11 mouse cellular contexts compared by ENCODE assay signal in genomic region chr17:43569287-43569686, GRCm38 (mm10). TPM values are rescaled to one million over a fixed set of nuclear protein-coding genes. Genes with fewer than 3 reads are reported as not detected.
A peak's percentile ranks its signal among the peaks of the same experiment; 100 is the strongest.
DNase-seq lines count a peak whose midpoint lies in the region; ATAC-seq and TF ChIP-seq lines count a peak whose summit lies in the region.
"Had no signal": no experiment of that assay in that cellular context is flagged by ENCODE, and none has a peak within 500 bp of the region (broad histone marks: within the 10 kb centered on the region; RNA-seq: fewer than 3 reads in every experiment).

No protein-coding gene starts in this region.

- peak overlapping the region; percentile 85 for H3K4me2 ChIP-seq in kidney, embryonic 16.5 days (replicated peaks; ENCODE audit: low read depth, low read length)

- H3K9me3 ChIP-seq in kidney, embryonic 16.5 days (ENCODE audit: low read length): no peaks in the 10 kb centered on the region
- H3K9me3 ChIP-seq: limb, embryonic 12.5 days had no signal

- H3K9ac ChIP-seq in kidney, embryonic 16.5 days (replicated peaks; ENCODE audit: low read length): no peak overlapping the region

- TF ChIP-seq POLR2A in cerebellum, adult 2 months (IDR thresholded peaks at IDR 0.05; ENCODE audit: borderline replicate concordance, insufficient read depth, low read length): no peak
- no peak for TF ChIP-seq POLR2A in testis, adult 2 months (IDR thresholded peaks at IDR 0.05; ENCODE audit: control insufficient read depth, low read depth, low read length)
- no peak for TF ChIP-seq POLR2A in small intestine, adult 2 months (IDR thresholded peaks at IDR 0.05; ENCODE audit: low read depth, low read length)

- H3K36me3 ChIP-seq in kidney, embryonic 16.5 days (ENCODE audit: insufficient read depth, low read length): no peaks in the 10 kb centered on the region
- H3K36me3 ChIP-seq in testis, adult 2 months (ENCODE audit: control insufficient read depth, insufficient read depth, low read length): no peaks in the 10 kb centered on the region
- no peaks in the 10 kb centered on the region for H3K36me3 ChIP-seq in small intestine, adult 2 months (ENCODE audit: control insufficient read depth, insufficient read depth, low read length)
- H3K36me3 ChIP-seq: limb, embryonic 12.5 days had no signal

- H3K27ac ChIP-seq in cerebellum, adult 2 months (ENCODE audit: insufficient read depth, low read length): no peak overlapping the region
- H3K27ac ChIP-seq in kidney, embryonic 16.5 days (ENCODE audit: low read length): no peak overlapping the region
- H3K27ac ChIP-seq in testis, adult 2 months (ENCODE audit: control insufficient read depth, insufficient read depth, low read depth, low read length): no peak overlapping the region
- peak overlapping the region; percentile 35; the same call in 1 of the 2 replicates for H3K27ac ChIP-seq in small intestine, adult 2 months (ENCODE audit: insufficient read depth, low read depth, low read length)
- H3K27ac ChIP-seq: limb, embryonic 12.5 days had no signal

- peak overlapping the region; percentile 24 for H3K4me3 ChIP-seq in cerebellum, adult 2 months (replicated peaks; ENCODE audit: insufficient read depth, low read depth, low read length)
- peak overlapping the region; percentile 54 for H3K4me3 ChIP-seq in kidney, embryonic 16.5 days (ENCODE audit: low read length)
- peak overlapping the region; percentile 86 for H3K4me3 ChIP-seq in testis, adult 2 months (ENCODE audit: control insufficient read depth, low read depth, low read length)
- peak overlapping the region; percentile 23; the same call in 1 of the 2 replicates for H3K4me3 ChIP-seq in small intestine, adult 2 months (ENCODE audit: low read depth, low read length)

- H3K4me1 ChIP-seq in cerebellum, adult 2 months (ENCODE audit: control insufficient read depth, insufficient read depth, low read length): no peaks in the 10 kb centered on the region
- peaks cover 18% of the 10 kb centered on the region; the same call in 1 of the 2 replicates for H3K4me1 ChIP-seq in kidney, embryonic 16.5 days (ENCODE audit: insufficient read depth, low read length)
- H3K4me1 ChIP-seq in testis, adult 2 months (ENCODE audit: control insufficient read depth, insufficient read depth, low read length): peaks cover 5% of the 10 kb centered on the region
- peaks cover 2% of the 10 kb centered on the region; the same call in 1 of the 2 replicates for H3K4me1 ChIP-seq in small intestine, adult 2 months (ENCODE audit: control insufficient read depth, insufficient read depth, insufficient read length, low read length)

- WGBS in cerebellum, adult 2 months: 61% methylated on average over 7 of the region's 7 CpGs
- 46% methylated on average over 7 of the region's 7 CpGs for WGBS in kidney, embryonic 16.5 days
- WGBS in small intestine, adult 2 months: 73% methylated on average over 7 of the region's 7 CpGs

- TF ChIP-seq CTCF in cerebellum, adult 2 months (IDR thresholded peaks at IDR 0.05; ENCODE audit: borderline replicate concordance, insufficient read depth, low read depth, low read length): no peak
- TF ChIP-seq CTCF in testis, adult 2 months (IDR thresholded peaks at IDR 0.05; ENCODE audit: control insufficient read depth, insufficient read depth, insufficient replicate concordance, low read depth, low read length): no peak
- no peak for TF ChIP-seq CTCF in small intestine, adult 2 months (IDR thresholded peaks at IDR 0.05; ENCODE audit: extremely low read depth, insufficient read length, insufficient replicate concordance, low read depth, low read length)

- no peaks in the 10 kb centered on the region for H3K27me3 ChIP-seq in cerebellum, adult 2 months (ENCODE audit: control insufficient read depth, insufficient read depth, low read length)
- no peaks in the 10 kb centered on the region for H3K27me3 ChIP-seq in kidney, embryonic 16.5 days (ENCODE audit: insufficient read depth, low read length)
- no peaks in the 10 kb centered on the region; the same call in 1 of the 2 replicates for H3K27me3 ChIP-seq in testis, adult 2 months (ENCODE audit: control insufficient read depth, insufficient read depth, low read length)
- no peaks in the 10 kb centered on the region for H3K27me3 ChIP-seq in small intestine, adult 2 months (ENCODE audit: control insufficient read depth, insufficient read depth, low read length)
- H3K27me3 ChIP-seq: limb, embryonic 12.5 days had no signal

- no peak for ATAC-seq in kidney, embryonic 16.5 days (ENCODE audit: low FRiP score, low TSS enrichment)

- DNase-seq in cerebellum, adult 2 months: no peak
- DNase-seq in cerebellum, postnatal 25 days: no peak
- no peak for DNase-seq in kidney, postnatal 36 days
- no peak for DNase-seq in testis, postnatal 14 days (ENCODE audit: low spot score)
- no peak for DNase-seq in right cerebral cortex, adult 2 months (ENCODE audit: low spot score in 2 of 2)
- DNase-seq: cerebellum, adult 9-10 months; heart, postnatal 10 days had no signal

RNA-seq across cellular contexts. Expression of gene Pla2g7, which starts 1.4 kb away (rescaled TPM):
- polyA plus RNA-seq in cerebellum, adult 2 months (2012; rRNA removed): 201 and 209 TPM in 2 replicates
- 75.4 and 76.4 TPM in 2 replicates for polyA plus RNA-seq in kidney, embryonic 16.5 days (2015; fragmentation: Nextera tagmentation; extraction: Ambion mirVana)
- polyA plus RNA-seq in testis, adult 2 months (2012; rRNA removed): 8.6 and 14.8 TPM in 2 replicates
- 3.8 and 6.3 TPM in 2 replicates for polyA plus RNA-seq in small intestine, adult 2 months (2012; rRNA removed)

RNA-seq across cellular contexts. Expression of gene Ankrd66, which starts 25.8 kb away (rescaled TPM):
- polyA plus RNA-seq in cerebellum, adult 2 months (2012; rRNA removed): 0.41 and 0.59 TPM in 2 replicates
- polyA plus RNA-seq in kidney, embryonic 16.5 days (2015; fragmentation: Nextera tagmentation; extraction: Ambion mirVana): 0.47 TPM in 1 of 2 replicates, not detected in the other
- polyA plus RNA-seq in testis, adult 2 months (2012; rRNA removed): 0.22 and 0.23 TPM in 2 replicates
- 0.06 TPM in 1 of 2 replicates, not detected in the other for polyA plus RNA-seq in small intestine, adult 2 months (2012; rRNA removed)
- polyA plus RNA-seq: limb, embryonic 12.5 days had no signal

Comparison
In these comparisons a context has a peak if more than half of its experiments do, and no peak if none do; other contexts are left out.
1. H3K4me3 ChIP-seq: peak in every context shown above with its lines; median percentile 86 in testis, adult 2 months; 54 in kidney, embryonic 16.5 days; 24 in cerebellum, adult 2 months; 23 in small intestine, adult 2 months.